Comparison of ENCODE assay signal across 23 mouse cellular contexts in genomic region chr4:117487471-117487870, GRCm38 (mm10). TPM values are rescaled to one million over a fixed set of nuclear protein-coding genes. Genes with fewer than 3 reads are reported as not detected.
DNase-seq lines count a peak whose midpoint lies in the region; ATAC-seq lines count a peak whose summit lies in the region.
"Had no signal": no experiment of that assay in that cellular context is flagged by ENCODE, and none has a peak within 500 bp of the region (broad histone marks: within the 10 kb centered on the region; RNA-seq: fewer than 3 reads in every experiment).

No protein-coding gene starts in this region.

- 0 out of 2 replicates have a peak overlapping the region, but pooled peaks have one; percentile 20 for H3K4me2 ChIP-seq in hindbrain, embryonic 13.5 days
- no peak overlapping the region; the same call in 1 of the 2 replicates for H3K4me2 ChIP-seq in hindbrain, embryonic 12.5 days (replicated peaks)
- H3K4me2 ChIP-seq in midbrain, embryonic 11.5 days, result no peak overlapping the region
- H3K4me2 ChIP-seq in midbrain, embryonic 13.5 days (replicated peaks), result peak overlapping the region; percentile 15
- peak overlapping the region; percentile 32 for H3K4me2 ChIP-seq in midbrain, embryonic 16.5 days (ENCODE audit: low read length)
- H3K4me2 ChIP-seq: embryonic facial prominence, embryonic 13.5 days; forebrain, embryonic 12.5 days; forebrain, embryonic 15.5 days; heart, embryonic 11.5 days had no signal

- WGBS in hindbrain, embryonic 13.5 days, result 58% methylated on average over 6 of the region's 6 CpGs
- 68% methylated on average over 6 of the region's 6 CpGs for WGBS in hindbrain, embryonic 12.5 days
- 78% methylated on average over 6 of the region's 6 CpGs for WGBS in midbrain, embryonic 11.5 days
- 68% methylated on average over 6 of the region's 6 CpGs for WGBS in midbrain, embryonic 13.5 days
- WGBS in midbrain, embryonic 16.5 days, result 78% methylated on average over 6 of the region's 6 CpGs

- H3K4me3 ChIP-seq in hindbrain, embryonic 13.5 days, result no peak overlapping the region
- H3K4me3 ChIP-seq in hindbrain, embryonic 12.5 days, result no peak overlapping the region
- no peak overlapping the region for H3K4me3 ChIP-seq in midbrain, embryonic 11.5 days (ENCODE audit: low read depth, low read length)
- H3K4me3 ChIP-seq in midbrain, embryonic 13.5 days (replicated peaks), result no peak overlapping the region
- no peak overlapping the region for H3K4me3 ChIP-seq in midbrain, embryonic 16.5 days (ENCODE audit: low read depth, low read length)
- H3K4me3 ChIP-seq: embryonic facial prominence, embryonic 10.5 days; embryonic facial prominence, embryonic 13.5 days; erythroblast, embryonic 14.5 days; forebrain, embryonic 12.5 days; forebrain, embryonic 15.5 days had no signal

- H3K36me3 ChIP-seq in hindbrain, embryonic 13.5 days, result no peaks in the 10 kb centered on the region
- H3K36me3 ChIP-seq in hindbrain, embryonic 12.5 days, result no peaks in the 10 kb centered on the region
- no peaks in the 10 kb centered on the region for H3K36me3 ChIP-seq in midbrain, embryonic 11.5 days (ENCODE audit: control insufficient read depth, insufficient read depth, low read length)
- no peaks in the 10 kb centered on the region for H3K36me3 ChIP-seq in midbrain, embryonic 13.5 days
- H3K36me3 ChIP-seq in midbrain, embryonic 16.5 days (ENCODE audit: control insufficient read depth, insufficient read depth, low read length), result no peaks in the 10 kb centered on the region
- H3K36me3 ChIP-seq: embryonic facial prominence, embryonic 10.5 days; embryonic facial prominence, embryonic 13.5 days; forebrain, embryonic 12.5 days; forebrain, embryonic 15.5 days had no signal

- H3K27ac ChIP-seq in hindbrain, embryonic 13.5 days, result 0 out of 2 replicates have a peak overlapping the region, but pooled peaks have one; percentile 14
- no peak overlapping the region for H3K27ac ChIP-seq in hindbrain, embryonic 12.5 days
- no peak overlapping the region for H3K27ac ChIP-seq in midbrain, embryonic 11.5 days (ENCODE audit: low read depth, low read length)
- no peak overlapping the region for H3K27ac ChIP-seq in midbrain, embryonic 13.5 days
- 0 out of 2 replicates have a peak overlapping the region, but pooled peaks have one; percentile 32 for H3K27ac ChIP-seq in midbrain, embryonic 16.5 days (ENCODE audit: low read length)
- H3K27ac ChIP-seq: embryonic facial prominence, embryonic 10.5 days; embryonic facial prominence, embryonic 13.5 days; forebrain, embryonic 12.5 days; forebrain, embryonic 15.5 days; hindbrain, postnatal 0 days had no signal

- H3K9ac ChIP-seq in hindbrain, embryonic 13.5 days, result peak overlapping the region; percentile 15; the same call in 1 of the 2 replicates
- no peak overlapping the region; the same call in 1 of the 2 replicates for H3K9ac ChIP-seq in hindbrain, embryonic 12.5 days
- H3K9ac ChIP-seq in midbrain, embryonic 11.5 days (ENCODE audit: low read length), result no peak overlapping the region
- 0 out of 2 replicates have a peak overlapping the region, but pooled peaks have one; percentile 6 for H3K9ac ChIP-seq in midbrain, embryonic 13.5 days (replicated peaks)
- H3K9ac ChIP-seq in midbrain, embryonic 16.5 days (ENCODE audit: low read depth, low read length), result 0 out of 2 replicates have a peak overlapping the region, but pooled peaks have one; percentile 10
- H3K9ac ChIP-seq: embryonic facial prominence, embryonic 13.5 days; forebrain, embryonic 12.5 days; forebrain, embryonic 15.5 days had no signal

- ATAC-seq in hindbrain, embryonic 13.5 days (ENCODE audit: low FRiP score), result no peak
- ATAC-seq in hindbrain, embryonic 12.5 days (ENCODE audit: low FRiP score), result no peak
- ATAC-seq in midbrain, embryonic 11.5 days (ENCODE audit: low FRiP score), result no peak
- no peak for ATAC-seq in midbrain, embryonic 13.5 days
- ATAC-seq in midbrain, embryonic 16.5 days, result no peak
- ATAC-seq: CD4-positive, CD25-positive, alpha-beta regulatory T cell, adult 4 months; forebrain, embryonic 15.5 days; hindbrain, postnatal 0 days had no signal

- peaks cover 24% of the 10 kb centered on the region for H3K4me1 ChIP-seq in hindbrain, embryonic 13.5 days (replicated peaks)
- peaks cover 24% of the 10 kb centered on the region for H3K4me1 ChIP-seq in hindbrain, embryonic 12.5 days
- peaks cover 17% of the 10 kb centered on the region for H3K4me1 ChIP-seq in midbrain, embryonic 11.5 days (ENCODE audit: control insufficient read depth, insufficient read depth, low read length)
- H3K4me1 ChIP-seq in midbrain, embryonic 13.5 days (replicated peaks), result peaks cover 25% of the 10 kb centered on the region
- peaks cover 10% of the 10 kb centered on the region for H3K4me1 ChIP-seq in midbrain, embryonic 16.5 days (ENCODE audit: control insufficient read depth, insufficient read depth, low read length)

- no peaks in the 10 kb centered on the region for H3K9me3 ChIP-seq in hindbrain, embryonic 13.5 days
- no peaks in the 10 kb centered on the region for H3K9me3 ChIP-seq in hindbrain, embryonic 12.5 days (replicated peaks)
- H3K9me3 ChIP-seq in midbrain, embryonic 11.5 days (ENCODE audit: control insufficient read depth, low read length), result no peaks in the 10 kb centered on the region
- H3K9me3 ChIP-seq in midbrain, embryonic 13.5 days, result no peaks in the 10 kb centered on the region
- H3K9me3 ChIP-seq in midbrain, embryonic 16.5 days (replicated peaks; ENCODE audit: control insufficient read depth, low read length, poor library complexity, severe bottlenecking), result no peaks in the 10 kb centered on the region
- H3K9me3 ChIP-seq: embryonic facial prominence, embryonic 10.5 days; embryonic facial prominence, embryonic 13.5 days; forebrain, embryonic 12.5 days; forebrain, embryonic 15.5 days had no signal

- peaks cover 94% of the 10 kb centered on the region for H3K27me3 ChIP-seq in hindbrain, embryonic 13.5 days
- H3K27me3 ChIP-seq in hindbrain, embryonic 12.5 days, result peaks cover 89% of the 10 kb centered on the region
- H3K27me3 ChIP-seq in midbrain, embryonic 11.5 days (ENCODE audit: control insufficient read depth, insufficient read depth, low read length), result peaks cover 73% of the 10 kb centered on the region
- peaks cover 95% of the 10 kb centered on the region for H3K27me3 ChIP-seq in midbrain, embryonic 13.5 days
- peaks cover 62% of the 10 kb centered on the region for H3K27me3 ChIP-seq in midbrain, embryonic 16.5 days (ENCODE audit: control insufficient read depth, insufficient read depth, low read depth, low read length)

- DNase-seq in midbrain, embryonic 11.5 days (ENCODE audit: low spot score, missing footprints), result peak; percentile 81
- DNase-seq in gastrocnemius, adult 8-10 months (ENCODE audit: low spot score in 2 of 2), result no peak
- DNase-seq: adrenal gland, adult 2 months; adrenal gland, postnatal 14 days; cerebellum, adult 11 months; cerebellum, adult 2 months; cerebellum, adult 9-11 months; cerebellum, postnatal 25 days; embryo, embryonic 11 days; gastrocnemius, postnatal 10 days; gastrocnemius, postnatal 36 days had no signal

RNA-seq across cellular contexts. Expression of gene Rnf220, which starts 9.4 kb away (rescaled TPM):
- polyA plus RNA-seq in hindbrain, embryonic 13.5 days (2015; fragmentation: Nextera tagmentation; extraction: Ambion mirVana), result 102 and 106 TPM in 2 replicates
- 104 and 111 TPM in 2 replicates for polyA plus RNA-seq in hindbrain, embryonic 12.5 days (2016; fragmentation: Nextera tagmentation; extraction: Ambion mirVana)
- 54.6 and 63.3 TPM in 2 replicates for polyA plus RNA-seq in midbrain, embryonic 11.5 days (2014; fragmentation: Nextera tagmentation; extraction: Ambion mirVana)
- polyA plus RNA-seq in midbrain, embryonic 13.5 days (2015; fragmentation: Nextera tagmentation; extraction: Ambion mirVana), result 124 and 134 TPM in 2 replicates
- 137 and 150 TPM in 2 replicates for polyA plus RNA-seq in midbrain, embryonic 16.5 days (2015; fragmentation: Nextera tagmentation; extraction: Ambion mirVana)
- total RNA-seq in gastrocnemius, adult 8-10 months (2022), result 10 to 100 TPM; 51.7 to 56.6 (median 52.0) TPM

Comparison
In these comparisons a context has a peak if more than half of its experiments do, and no peak if none do; other contexts are left out.
1. H3K27ac ChIP-seq: peak in hindbrain, embryonic 13.5 days (single experiment) and midbrain, embryonic 16.5 days (single experiment); none in hindbrain, embryonic 12.5 days (single experiment), midbrain, embryonic 11.5 days (single experiment) and midbrain, embryonic 13.5 days (single experiment).
2. H3K4me2 ChIP-seq: peak in hindbrain, embryonic 13.5 days (single experiment), midbrain, embryonic 13.5 days (single experiment) and midbrain, embryonic 16.5 days (single experiment); none in hindbrain, embryonic 12.5 days (single experiment) and midbrain, embryonic 11.5 days (single experiment).
3. H3K9ac ChIP-seq: peak in hindbrain, embryonic 13.5 days (single experiment), midbrain, embryonic 13.5 days (single experiment) and midbrain, embryonic 16.5 days (single experiment); none in hindbrain, embryonic 12.5 days (single experiment) and midbrain, embryonic 11.5 days (single experiment).